Mouse (Mus musculus) ES-Bruce4 (cell line): ENCODE measurements around the gene Dbndd2. TPM values are rescaled to one million over a fixed set of nuclear protein-coding genes. Genes with fewer than 3 reads are reported as not detected.

Experiments
- H3K27ac ChIP-seq: 2 replicates; pipeline ENCODE4 v1.5.1; 2012; ENCODE audit warnings: low read length, inconsistent platforms; ENCODE audit not compliant: insufficient read depth
- H3K27me3 ChIP-seq: 2 replicates; pipeline ENCODE4 v1.6.1; 2012; ENCODE audit warnings: mild to moderate bottlenecking, low read length, inconsistent platforms; ENCODE audit not compliant: control insufficient read depth, poor library complexity, insufficient read depth, severe bottlenecking
- H3K36me3 ChIP-seq: 2 replicates; pipeline ENCODE4 v1.6.1; 2012; ENCODE audit warnings: inconsistent platforms, mild to moderate bottlenecking, low read length, moderate library complexity; ENCODE audit not compliant: control insufficient read depth, poor library complexity, insufficient read depth, severe bottlenecking
- H3K4me1 ChIP-seq: one replicate; pipeline ENCODE4 v1.8.1; 2011; ENCODE audit warnings: low read length; ENCODE audit not compliant: control insufficient read depth, insufficient read depth
- H3K4me3 ChIP-seq: 2 replicates; pipeline ENCODE4 v1.5.1; 2011; ENCODE audit warnings: low read depth, mild to moderate bottlenecking, low read length
- H3K9ac ChIP-seq: 2 replicates; pipeline ENCODE4 v1.6.1; 2012; ENCODE audit warnings: low read depth, mild to moderate bottlenecking, inconsistent platforms; ENCODE audit not compliant: poor library complexity, severe bottlenecking
- H3K9me3 ChIP-seq: replicated peaks from 2 replicates; pipeline ENCODE4 v1.6.1; 2012; ENCODE audit warnings: mild to moderate bottlenecking, low read length, inconsistent platforms; ENCODE audit not compliant: control insufficient read depth, poor library complexity, insufficient read depth, severe bottlenecking
- CTCF ChIP-seq: IDR thresholded peaks from one replicate; pipeline ENCODE4 v1.8.1; 2011; ENCODE audit warnings: low read depth, low read length
- EP300 ChIP-seq: IDR thresholded peaks from 2 replicates; pipeline ENCODE4 v1.6.1; 2011; ENCODE audit warnings: low read depth, low read length; ENCODE audit not compliant: insufficient read depth
- POLR2A ChIP-seq: IDR thresholded peaks from one replicate; pipeline ENCODE4 v1.8.1; 2011; ENCODE audit warnings: low read length; ENCODE audit not compliant: insufficient read depth
- polyA plus RNA-seq: library from polyadenylated mRNA; stranded (reverse); fragments of >200 nt; gene quantifications from 2 replicates; pipeline ENCODE4 v1.2.4, GENCODE M21; 2011; ENCODE audit warnings: low read depth; ENCODE audit not compliant: missing spikeins, insufficient read depth, insufficient read length

Dbndd2 gene
- polyA plus RNA-seq, 1 experiment, result 7.1 TPM

DNA sequence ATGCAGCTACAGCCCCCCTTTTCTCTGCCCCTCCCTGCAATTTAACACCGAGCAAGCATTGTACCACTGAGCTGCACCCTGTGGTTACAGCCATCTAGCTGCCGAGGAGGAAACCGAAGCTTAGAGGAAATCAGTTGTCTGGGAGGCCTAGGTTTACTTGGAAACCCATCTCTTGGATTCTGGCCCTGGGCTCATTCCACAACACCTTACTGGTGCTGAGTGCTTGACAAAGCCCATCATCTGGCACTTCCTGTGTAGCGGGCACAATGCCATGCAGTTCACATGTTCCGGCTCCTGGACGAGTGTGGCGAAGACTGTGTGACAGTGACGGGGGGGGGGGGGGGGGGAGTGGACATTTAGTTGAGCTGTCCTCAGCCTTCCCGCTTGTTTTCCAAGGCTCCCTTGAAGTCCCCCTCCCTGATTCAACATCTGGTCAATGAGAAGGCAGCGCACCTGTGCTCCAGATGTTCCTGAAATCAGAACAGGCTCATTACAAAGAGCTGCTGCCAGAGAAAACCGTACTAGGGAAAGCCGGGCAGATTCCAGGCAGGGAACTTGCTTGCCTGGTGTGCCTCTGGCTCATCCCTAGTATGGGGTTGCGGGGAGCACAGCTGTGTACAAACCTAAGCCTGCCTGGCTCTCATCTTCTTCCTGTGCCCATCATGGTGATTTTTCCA is 33.8 kb upstream of the Dbndd2 start:
- peaks cover 17% of the 10 kb centered on the region for H3K4me1 ChIP-seq
- H3K9ac ChIP-seq, result no peak overlapping the region
- TF ChIP-seq EP300 (no peak), CTCF (no peak), POLR2A (no peak)
- H3K27ac ChIP-seq, result peak overlapping the region; percentile 80
- H3K36me3 ChIP-seq, result no peaks in the 10 kb centered on the region
- no peaks in the 10 kb centered on the region for H3K9me3 ChIP-seq
- no peaks in the 10 kb centered on the region for H3K27me3 ChIP-seq
- no peak overlapping the region for H3K4me3 ChIP-seq

- no peak overlapping the region for H3K4me3 ChIP-seq
- no peaks in the 10 kb centered on the region for H3K9me3 ChIP-seq
- H3K36me3 ChIP-seq, result no peaks in the 10 kb centered on the region
- peak overlapping the region; percentile 49; the same call in 1 of the 2 replicates for H3K27ac ChIP-seq
- no peaks in the 10 kb centered on the region for H3K27me3 ChIP-seq
- H3K9ac ChIP-seq, result no peak overlapping the region
- H3K4me1 ChIP-seq, result peaks cover 17% of the 10 kb centered on the region
- TF ChIP-seq CTCF (no peak), EP300 (no peak)
Measured at GRCm38 (mm10) chr2:164453047-164453757, 32.7 kb upstream of the Dbndd2 start.

DNA sequence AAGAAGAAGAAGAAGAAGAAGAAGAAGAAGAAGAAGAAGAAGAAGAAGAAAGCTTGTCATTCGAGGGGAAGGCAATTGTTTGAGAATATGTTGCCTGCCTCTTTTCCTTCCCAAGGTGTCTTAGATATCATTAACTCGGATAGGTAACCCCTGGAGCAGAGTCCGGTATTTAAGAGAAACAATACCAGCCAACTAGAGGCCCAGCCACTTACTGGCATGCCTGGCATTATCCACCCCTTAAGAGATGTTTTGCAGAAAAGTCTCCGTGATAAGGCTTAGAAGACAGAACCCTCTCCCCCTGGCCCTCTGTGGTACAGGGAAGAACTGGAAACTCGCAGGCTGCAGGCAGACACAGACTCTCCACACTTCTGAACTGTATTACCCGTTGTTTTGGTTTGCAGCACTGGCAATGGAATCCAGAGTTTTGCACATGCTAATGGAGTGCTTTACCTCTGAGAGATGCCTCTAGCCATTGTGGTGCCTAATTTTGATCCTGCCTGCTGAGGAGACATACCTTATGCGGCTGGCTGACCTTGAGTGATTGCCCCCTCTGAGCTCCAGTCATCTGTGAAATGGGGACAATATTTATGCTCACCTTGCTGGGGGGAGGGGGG is 31.9 kb upstream of the Dbndd2 start:
- peak overlapping the region; percentile 27 for H3K27ac ChIP-seq
- TF ChIP-seq CTCF (no peak), EP300 (peak; percentile 91)
- H3K9me3 ChIP-seq, result no peaks in the 10 kb centered on the region

DNA sequence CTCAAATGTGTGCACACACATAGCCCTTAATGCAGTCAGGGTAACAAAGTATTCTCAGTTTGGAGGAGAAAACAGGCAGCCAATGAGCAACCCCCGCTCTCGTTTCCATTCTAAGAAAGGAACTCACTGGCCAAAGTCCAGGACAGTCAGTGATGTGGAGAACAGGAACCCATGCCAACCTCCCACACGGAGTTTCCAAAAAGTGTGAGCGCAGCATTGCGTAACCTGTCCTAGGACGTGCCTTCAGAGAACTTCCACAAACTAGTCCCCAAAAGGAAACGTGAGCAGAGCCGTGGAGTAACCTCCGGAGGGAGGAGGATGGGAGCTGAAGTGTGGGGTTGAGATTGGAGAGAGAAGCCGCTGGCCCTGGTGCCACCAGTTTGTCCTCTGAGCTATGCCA is 31.1 kb upstream of the Dbndd2 start:
- Histone ChIP-seq H3K9ac (no peak overlapping the region), H3K27me3 (no peaks in the 10 kb centered on the region), H3K27ac (0 out of 2 replicates have a peak overlapping the region, but pooled peaks have one; percentile 27), H3K4me3 (no peak overlapping the region), H3K9me3 (no peaks in the 10 kb centered on the region), H3K36me3 (no peaks in the 10 kb centered on the region), H3K4me1 (peaks cover 17% of the 10 kb centered on the region)
- TF ChIP-seq CTCF, result no peak
- no peak for TF ChIP-seq EP300
- no peak for TF ChIP-seq POLR2A

More for the DNA sequence above, 31.9 kb upstream of the Dbndd2 start:
- Histone ChIP-seq H3K4me3 (no peak overlapping the region), H3K36me3 (no peaks in the 10 kb centered on the region), H3K27me3 (no peaks in the 10 kb centered on the region), H3K9ac (no peak overlapping the region), H3K4me1 (peaks cover 17% of the 10 kb centered on the region)

GRCm38 (mm10) chr2:164455421-164456190 is 30.3 kb upstream of the Dbndd2 start:
- Histone ChIP-seq H3K27me3 (no peaks in the 10 kb centered on the region), H3K9ac (no peak overlapping the region), H3K9me3 (no peaks in the 10 kb centered on the region), H3K36me3 (no peaks in the 10 kb centered on the region), H3K27ac (no peak overlapping the region), H3K4me1 (peaks cover 17% of the 10 kb centered on the region), H3K4me3 (no peak overlapping the region)
- TF ChIP-seq POLR2A (no peak), EP300 (no peak), CTCF (no peak)
